19 mouse cellular contexts compared by ENCODE assay signal in genomic region chr8:49712371-49712770, GRCm38 (mm10).
A peak's percentile ranks its signal among the peaks of the same experiment; 100 is the strongest.
DNase-seq lines count a peak whose midpoint lies in the region; ATAC-seq and TF ChIP-seq lines count a peak whose summit lies in the region.
"Had no signal": no experiment of that assay in that cellular context is flagged by ENCODE, and none has a peak within 500 bp of the region (broad histone marks: within the 10 kb centered on the region; RNA-seq: fewer than 3 reads in every experiment).

No protein-coding gene starts in this region.

- no peak overlapping the region for H3K4me3 ChIP-seq in hindbrain, postnatal 0 days (ENCODE audit: low read length)
- no peak overlapping the region for H3K4me3 ChIP-seq in hindbrain, embryonic 14.5 days (replicated peaks; ENCODE audit: low read length)
- H3K4me3 ChIP-seq in midbrain, postnatal 0 days (ENCODE audit: low read depth, low read length) = no peak overlapping the region
- H3K4me3 ChIP-seq in midbrain, embryonic 13.5 days (replicated peaks) = no peak overlapping the region
- H3K4me3 ChIP-seq in cerebellum, adult 2 months (replicated peaks; ENCODE audit: insufficient read depth, low read depth, low read length) = no peak overlapping the region
- H3K4me3 ChIP-seq: forebrain, embryonic 10.5 days; heart, embryonic 12.5 days; hindbrain, embryonic 13.5 days; intestine, embryonic 15.5 days; limb, embryonic 12.5 days; liver, embryonic 12.5 days; neural tube, embryonic 12.5 days had no signal

- H3K9ac ChIP-seq in hindbrain, postnatal 0 days (replicated peaks; ENCODE audit: low read length) = no peak overlapping the region
- no peak overlapping the region for H3K9ac ChIP-seq in hindbrain, embryonic 14.5 days
- H3K9ac ChIP-seq in midbrain, postnatal 0 days (replicated peaks; ENCODE audit: low read length, poor library complexity, severe bottlenecking) = no peak overlapping the region
- no peak overlapping the region for H3K9ac ChIP-seq in midbrain, embryonic 13.5 days (replicated peaks)
- H3K9ac ChIP-seq: heart, embryonic 12.5 days; hindbrain, embryonic 13.5 days; intestine, embryonic 15.5 days; limb, embryonic 12.5 days; liver, embryonic 12.5 days; lung, embryonic 14.5 days; neural tube, embryonic 12.5 days had no signal

- no peak overlapping the region for H3K4me2 ChIP-seq in hindbrain, postnatal 0 days (ENCODE audit: low read depth, low read length)
- H3K4me2 ChIP-seq in hindbrain, embryonic 14.5 days (replicated peaks) = no peak overlapping the region
- H3K4me2 ChIP-seq in midbrain, postnatal 0 days (ENCODE audit: low read depth, low read length, poor library complexity, severe bottlenecking) = no peak overlapping the region
- no peak overlapping the region for H3K4me2 ChIP-seq in midbrain, embryonic 13.5 days (replicated peaks)
- H3K4me2 ChIP-seq: heart, embryonic 12.5 days; hindbrain, embryonic 13.5 days; intestine, embryonic 15.5 days; limb, embryonic 12.5 days; liver, embryonic 12.5 days; lung, embryonic 14.5 days; neural tube, embryonic 12.5 days had no signal

- peak; percentile 50 for DNase-seq in hindbrain, postnatal 0 days (ENCODE audit: low spot score)
- DNase-seq in hindbrain, embryonic 14.5 days (ENCODE audit: low spot score) = no peak
- peak; percentile 39 for DNase-seq in midbrain, postnatal 0 days (ENCODE audit: low spot score)
- peak; percentile 48 to 78 for DNase-seq in cerebellum, adult 2 months
- peak; percentile 60 to 72 for DNase-seq in cerebellum, postnatal 36 days
- DNase-seq in kidney, adult 8-10 months = no peak
- DNase-seq: B cell, adult 2 months; heart, adult 11 months; heart, postnatal 14 days; lung, embryonic 14.5 days; lung, postnatal 36 days had no signal

- no peak for TF ChIP-seq CTCF in hindbrain, postnatal 0 days (IDR thresholded peaks at IDR 0.05; ENCODE audit: low read depth)
- no peak for TF ChIP-seq CTCF in midbrain, postnatal 0 days (IDR thresholded peaks at IDR 0.05)
- TF ChIP-seq CTCF in cerebellum, adult 2 months (IDR thresholded peaks at IDR 0.05; ENCODE audit: borderline replicate concordance, insufficient read depth, low read depth, low read length) = no peak

- no peak for ATAC-seq in hindbrain, postnatal 0 days
- no peak for ATAC-seq in hindbrain, embryonic 14.5 days (ENCODE audit: low FRiP score)
- ATAC-seq in midbrain, postnatal 0 days (ENCODE audit: low FRiP score) = no peak
- no peak for ATAC-seq in midbrain, embryonic 13.5 days
- ATAC-seq: intestine, embryonic 15.5 days; liver, embryonic 12.5 days had no signal

- H3K4me1 ChIP-seq in hindbrain, postnatal 0 days (ENCODE audit: insufficient read depth, low read length) = no peaks in the 10 kb centered on the region
- no peaks in the 10 kb centered on the region for H3K4me1 ChIP-seq in hindbrain, embryonic 14.5 days (replicated peaks; ENCODE audit: control insufficient read depth, insufficient read depth, low read length)
- no peaks in the 10 kb centered on the region for H3K4me1 ChIP-seq in midbrain, postnatal 0 days (ENCODE audit: insufficient read depth, low read length)
- H3K4me1 ChIP-seq in midbrain, embryonic 13.5 days (replicated peaks) = no peaks in the 10 kb centered on the region
- no peaks in the 10 kb centered on the region for H3K4me1 ChIP-seq in cerebellum, adult 2 months (ENCODE audit: control insufficient read depth, insufficient read depth, low read length)
- H3K4me1 ChIP-seq: forebrain, embryonic 10.5 days; heart, embryonic 12.5 days; hindbrain, embryonic 13.5 days; intestine, embryonic 15.5 days; limb, embryonic 12.5 days; liver, embryonic 12.5 days; neural tube, embryonic 12.5 days had no signal

- no peaks in the 10 kb centered on the region for H3K36me3 ChIP-seq in hindbrain, postnatal 0 days (ENCODE audit: insufficient read depth, low read length)
- H3K36me3 ChIP-seq in hindbrain, embryonic 14.5 days (replicated peaks; ENCODE audit: control insufficient read depth, insufficient read depth) = no peaks in the 10 kb centered on the region
- no peaks in the 10 kb centered on the region for H3K36me3 ChIP-seq in midbrain, postnatal 0 days (ENCODE audit: insufficient read depth, low read length)
- H3K36me3 ChIP-seq in midbrain, embryonic 13.5 days = no peaks in the 10 kb centered on the region
- H3K36me3 ChIP-seq: forebrain, embryonic 10.5 days; heart, embryonic 12.5 days; hindbrain, embryonic 13.5 days; intestine, embryonic 15.5 days; limb, embryonic 12.5 days; liver, embryonic 12.5 days; neural tube, embryonic 12.5 days had no signal

- no peak overlapping the region for H3K27ac ChIP-seq in hindbrain, postnatal 0 days
- no peak overlapping the region for H3K27ac ChIP-seq in hindbrain, embryonic 14.5 days
- H3K27ac ChIP-seq in midbrain, postnatal 0 days (ENCODE audit: low read depth, low read length) = no peak overlapping the region
- H3K27ac ChIP-seq in midbrain, embryonic 13.5 days = no peak overlapping the region
- no peak overlapping the region for H3K27ac ChIP-seq in cerebellum, adult 2 months (ENCODE audit: insufficient read depth, low read length)
- H3K27ac ChIP-seq: forebrain, embryonic 10.5 days; hindbrain, embryonic 13.5 days; intestine, embryonic 15.5 days; limb, embryonic 12.5 days; liver, embryonic 12.5 days; neural tube, embryonic 12.5 days had no signal

- no peaks in the 10 kb centered on the region for H3K27me3 ChIP-seq in hindbrain, postnatal 0 days (ENCODE audit: insufficient read depth, low read length)
- H3K27me3 ChIP-seq in hindbrain, embryonic 14.5 days (ENCODE audit: control insufficient read depth, insufficient read depth, low read length) = no peaks in the 10 kb centered on the region
- no peaks in the 10 kb centered on the region for H3K27me3 ChIP-seq in midbrain, postnatal 0 days (ENCODE audit: insufficient read depth, low read length)
- H3K27me3 ChIP-seq in midbrain, embryonic 13.5 days = no peaks in the 10 kb centered on the region
- H3K27me3 ChIP-seq in cerebellum, adult 2 months (ENCODE audit: control insufficient read depth, insufficient read depth, low read length) = no peaks in the 10 kb centered on the region
- H3K27me3 ChIP-seq: heart, embryonic 12.5 days; hindbrain, embryonic 13.5 days; intestine, embryonic 15.5 days; limb, embryonic 12.5 days; liver, embryonic 12.5 days; neural tube, embryonic 12.5 days had no signal

- H3K9me3 ChIP-seq in hindbrain, postnatal 0 days (ENCODE audit: low read length) = no peaks in the 10 kb centered on the region
- H3K9me3 ChIP-seq in hindbrain, embryonic 14.5 days (ENCODE audit: control insufficient read depth, low read length) = no peaks in the 10 kb centered on the region
- no peaks in the 10 kb centered on the region for H3K9me3 ChIP-seq in midbrain, postnatal 0 days (ENCODE audit: low read length)
- H3K9me3 ChIP-seq in midbrain, embryonic 13.5 days = no peaks in the 10 kb centered on the region
- H3K9me3 ChIP-seq: forebrain, embryonic 10.5 days; heart, embryonic 12.5 days; hindbrain, embryonic 13.5 days; intestine, embryonic 15.5 days; limb, embryonic 12.5 days; liver, embryonic 12.5 days; neural tube, embryonic 12.5 days had no signal

- no peak for TF ChIP-seq POLR2A in cerebellum, adult 2 months (IDR thresholded peaks at IDR 0.05; ENCODE audit: borderline replicate concordance, insufficient read depth, low read length)

- WGBS in hindbrain, postnatal 0 days = 52% methylated on average over 2 of the region's 2 CpGs
- WGBS in hindbrain, embryonic 14.5 days = 76% methylated on average over 2 of the region's 2 CpGs
- 79% methylated on average over 2 of the region's 2 CpGs for WGBS in midbrain, postnatal 0 days
- 83% methylated on average over 2 of the region's 2 CpGs for WGBS in midbrain, embryonic 13.5 days
- 44% methylated on average over 2 of the region's 2 CpGs for WGBS in cerebellum, adult 2 months

Comparison
In these comparisons a context has a peak if more than half of its experiments do, and no peak if none do; other contexts are left out.
1. DNase-seq: peak in hindbrain, postnatal 0 days (single experiment), midbrain, postnatal 0 days (single experiment), cerebellum, adult 2 months (2 of 2) and cerebellum, postnatal 36 days (2 of 2); none in hindbrain, embryonic 14.5 days (single experiment) and kidney, adult 8-10 months (0 of 2).